Mouse (Mus musculus) neural tube, embryonic 14.5 days (tissue): Measurements from ENCODE around the gene Hist1h4a. TPM values are rescaled to one million over a fixed set of nuclear protein-coding genes. Genes with fewer than 3 reads are reported as not detected.
"Not testable (repeated sequence)": the region's sequence is repeated elsewhere in the genome, so short reads cannot be mapped to it uniquely, and the experiment has no call there.

ENCODE experiments used
- ATAC-seq: fragments of 200-750 bp; cut with Nextera tagmentation; 2 replicates; pipeline ENCODE4 v1.8.0; 2017; ENCODE audit warnings: low read depth, mild to moderate bottlenecking, moderate TSS enrichment, moderate library complexity
- H3K27ac ChIP-seq: fragments of 300-500 bp; sonication (generic); 2 replicates; pipeline ENCODE4 v1.5.1; 2014; ENCODE audit warnings: low read depth, mild to moderate bottlenecking, control low read depth, low read length, moderate library complexity, mixed read lengths
- H3K27me3 ChIP-seq: fragments of 300-500 bp; sonication (generic); 2 replicates; pipeline ENCODE4 v1.6.1; 2014; ENCODE audit warnings: low read length; ENCODE audit not compliant: control insufficient read depth, insufficient read depth
- H3K36me3 ChIP-seq: fragments of 300-500 bp; sonication (generic); 2 replicates; pipeline ENCODE4 v1.6.1; 2014; ENCODE audit warnings: low read length, mixed read lengths; ENCODE audit not compliant: control insufficient read depth, insufficient read depth
- H3K4me1 ChIP-seq: fragments of 300-500 bp; sonication (generic); 2 replicates; pipeline ENCODE4 v1.6.1; 2014; ENCODE audit warnings: low read length; ENCODE audit not compliant: control insufficient read depth, insufficient read depth
- H3K4me2 ChIP-seq: fragments of 300-500 bp; sonication (generic); 2 replicates; pipeline ENCODE4 v1.6.1; 2014; ENCODE audit warnings: mild to moderate bottlenecking, low read depth, low read length, control low read depth
- H3K4me3 ChIP-seq: fragments of 300-500 bp; sonication (generic); 2 replicates; pipeline ENCODE4 v1.5.1; 2014; ENCODE audit warnings: low read depth, low read length, control low read depth, mixed read lengths
- H3K9ac ChIP-seq: fragments of 300-500 bp; sonication (generic); replicated peaks from 2 replicates; pipeline ENCODE4 v1.6.1; 2014; ENCODE audit warnings: low read depth, mild to moderate bottlenecking, control low read depth, low read length, mixed read lengths
- H3K9me3 ChIP-seq: fragments of 300-500 bp; sonication (generic); 2 replicates; pipeline ENCODE4 v1.6.1; 2016; ENCODE audit warnings: low read length; ENCODE audit not compliant: control insufficient read depth
- WGBS: fragments of 180-500 bp; shearing (Covaris S2); extraction: QIAGEN DNeasy Blood & Tissue Kit; methylation state at CpG from one replicate; pipeline ENCODE4 v1.1.7; 2014; 5-methylcytosine and 5-hydroxymethylcytosine counted together
- microRNA-seq: library from miRNA; unstranded; fragments of <30 nt; microRNA quantifications from one replicate; pipeline ENCODE4, GENCODE M21; 2016
- polyA plus RNA-seq: library from polyadenylated mRNA; unstranded; fragments of >200 nt; fragmentation: Nextera tagmentation; extraction: Ambion mirVana; gene quantifications from 2 replicates; pipeline ENCODE4 v1.2.1, GENCODE M21; 2014

Hist1h4a gene
- polyA plus RNA-seq, 1 experiment from 2014 or later, result not detected

- no peak overlapping the region for H3K4me2 ChIP-seq
- no peaks in the 10 kb centered on the region for H3K27me3 ChIP-seq
- no peak overlapping the region for H3K4me3 ChIP-seq
- no peak for ATAC-seq
- H3K9ac ChIP-seq, result no peak overlapping the region
- no peaks in the 10 kb centered on the region for H3K36me3 ChIP-seq
- no peaks in the 10 kb centered on the region for H3K4me1 ChIP-seq
- no peak overlapping the region for H3K27ac ChIP-seq
- no peaks in the 10 kb centered on the region for H3K9me3 ChIP-seq
- 90% methylated on average over 18 of the region's 18 CpGs for WGBS
Measured at GRCm38 (mm10) chr13:23728472-23729191, 32.4 kb downstream of the Hist1h4a start.

GRCm38 (mm10) chr13:23725213-23725612 is 35.8 kb downstream of the Hist1h4a start:
- no peaks in the 10 kb centered on the region for H3K4me1 ChIP-seq
- H3K27me3 ChIP-seq, result no peaks in the 10 kb centered on the region
- 33% methylated on average over 1 of the region's 1 CpGs for WGBS
- no peak overlapping the region for H3K4me3 ChIP-seq
- H3K36me3 ChIP-seq, result no peaks in the 10 kb centered on the region
- no peak overlapping the region for H3K4me2 ChIP-seq
- H3K27ac ChIP-seq, result no peak overlapping the region
- H3K9ac ChIP-seq, result no peak overlapping the region
- H3K9me3 ChIP-seq, result no peaks in the 10 kb centered on the region
- ATAC-seq, result no peak

GRCm38 (mm10) chr13:23724239-23724638 is 36.8 kb downstream of the Hist1h4a start:
- H3K36me3 ChIP-seq, result no peaks in the 10 kb centered on the region
- no peaks in the 10 kb centered on the region for H3K4me1 ChIP-seq
- no peak overlapping the region for H3K27ac ChIP-seq
- no peaks in the 10 kb centered on the region for H3K9me3 ChIP-seq
- ATAC-seq, result no peak
- H3K9ac ChIP-seq, result no peak overlapping the region
- H3K27me3 ChIP-seq, result no peaks in the 10 kb centered on the region
- no peak overlapping the region for H3K4me3 ChIP-seq
- H3K4me2 ChIP-seq, result no peak overlapping the region
- 87% methylated on average over 4 of the region's 4 CpGs for WGBS

GRCm38 (mm10) chr13:23717593-23718245 is 43.3 kb downstream of the Hist1h4a start:
- not testable (repeated sequence) for H3K4me3 ChIP-seq, H3K9ac ChIP-seq
- 18% methylated on average over 2 of the region's 2 CpGs for WGBS

GRCm38 (mm10) chr13:23717176-23717575 is 43.9 kb downstream of the Hist1h4a start:
- Histone ChIP-seq H3K36me3 (no peaks in the 10 kb centered on the region), H3K4me3 (no peak overlapping the region), H3K9ac (no peak overlapping the region), H3K4me2 (no peak overlapping the region), H3K9me3 (no peaks in the 10 kb centered on the region), H3K4me1 (no peaks in the 10 kb centered on the region), H3K27ac (no peak overlapping the region), H3K27me3 (no peaks in the 10 kb centered on the region)
- WGBS, result 63% methylated on average over 11 of the region's 11 CpGs
- ATAC-seq, result no peak

More at GRCm38 (mm10) chr13:23717593-23718245, 43.3 kb downstream of the Hist1h4a start:
- not testable (repeated sequence) for H3K4me1 ChIP-seq, H3K4me2 ChIP-seq, H3K36me3 ChIP-seq, ATAC-seq, H3K27ac ChIP-seq, H3K27me3 ChIP-seq, H3K9me3 ChIP-seq

- no peaks in the 10 kb centered on the region for H3K9me3 ChIP-seq
- H3K9ac ChIP-seq, result no peak overlapping the region
- no peak overlapping the region for H3K27ac ChIP-seq
- H3K4me1 ChIP-seq, result no peaks in the 10 kb centered on the region
- no peak overlapping the region for H3K4me3 ChIP-seq
- H3K36me3 ChIP-seq, result no peaks in the 10 kb centered on the region
- H3K27me3 ChIP-seq, result no peaks in the 10 kb centered on the region
- 82% methylated on average over 5 of the region's 5 CpGs for WGBS
- ATAC-seq, result no peak
- no peak overlapping the region for H3K4me2 ChIP-seq
Measured at GRCm38 (mm10) chr13:23716261-23717042, 44.6 kb downstream of the Hist1h4a start.

Small RNA genes lying within 50 kb of the gene (microRNA-seq; reads per million reads assigned to microRNA genes)
- gene Gm44314, result not detected
- not detected for gene Gm44484

Other genes with a start within 250 kb of the Hist1h4a start
- 1.7 and 2.1 TPM in 2 replicates for gene Hist1h4h, start 230.2 kb downstream of the Hist1h4a start, polyA plus RNA-seq
- not detected in 2 replicates for gene Hist1h2af, start 227.3 kb downstream of the Hist1h4a start, polyA plus RNA-seq
- 0.72 TPM in 1 of 2 replicates, not detected in the other for gene Hist1h3g, start 225.8 kb downstream of the Hist1h4a start, polyA plus RNA-seq
- 0.33 TPM in 1 of 2 replicates, not detected in the other for gene Hist1h2bh, start 217.8 kb downstream of the Hist1h4a start, polyA plus RNA-seq
- gene Hist1h3f, start 217.2 kb downstream of the Hist1h4a start, polyA plus RNA-seq, result 0.52 TPM in 1 of 2 replicates, not detected in the other
- gene Hist1h4f, start 209.6 kb downstream of the Hist1h4a start, polyA plus RNA-seq, result not detected in 2 replicates
- 0.07 and 0.13 TPM in 2 replicates for gene Hist1h1d, start 208.0 kb downstream of the Hist1h4a start, polyA plus RNA-seq
- gene Hist1h3e, start 198.9 kb downstream of the Hist1h4a start, polyA plus RNA-seq, result 1.9 and 2.4 TPM in 2 replicates
- gene Hist1h2ae, start 190.0 kb downstream of the Hist1h4a start, polyA plus RNA-seq, result 11.7 and 12.9 TPM in 2 replicates
- gene Hist1h2bg, start 189.8 kb downstream of the Hist1h4a start, polyA plus RNA-seq, result 0.75 and 1.1 TPM in 2 replicates
- gene Hist1h2bf, start 187.0 kb downstream of the Hist1h4a start, polyA plus RNA-seq, result 0.94 TPM in 1 of 2 replicates, not detected in the other
- 1.1 TPM in 1 of 2 replicates, not detected in the other for gene Hist1h2ad, start 186.8 kb downstream of the Hist1h4a start, polyA plus RNA-seq
- 0.50 and 1.1 TPM in 2 replicates for gene Hist1h3d, start 185.5 kb downstream of the Hist1h4a start, polyA plus RNA-seq
- 23.6 and 25.2 TPM in 2 replicates for gene Hist1h4d, start 179.6 kb downstream of the Hist1h4a start, polyA plus RNA-seq
- gene Hist1h2be, start 140.1 kb downstream of the Hist1h4a start, polyA plus RNA-seq, result 1.1 and 1.3 TPM in 2 replicates
- gene Hist1h1e, start 138.7 kb downstream of the Hist1h4a start, polyA plus RNA-seq, result 3.3 and 4.3 TPM in 2 replicates
- 0.17 and 0.41 TPM in 2 replicates for gene Hist1h2ac, start 77.3 kb downstream of the Hist1h4a start, polyA plus RNA-seq
- 11.6 and 20.8 TPM in 2 replicates for gene Hist1h2bc, start 77.0 kb downstream of the Hist1h4a start, polyA plus RNA-seq
- not detected in 2 replicates for gene Hist1h1t, start 65.4 kb downstream of the Hist1h4a start, polyA plus RNA-seq
- gene Hist1h4c, start 62.8 kb downstream of the Hist1h4a start, polyA plus RNA-seq, result 2.1 and 3.5 TPM in 2 replicates
- gene Hfe, start 50.4 kb downstream of the Hist1h4a start, polyA plus RNA-seq, result 2.4 and 4.7 TPM in 2 replicates
- gene Hist1h1c, start 22.4 kb downstream of the Hist1h4a start, polyA plus RNA-seq, result 5.3 and 8.4 TPM in 2 replicates
- not detected in 2 replicates for gene Hist1h3c, start 15.6 kb downstream of the Hist1h4a start, polyA plus RNA-seq
- not detected in 2 replicates for gene Hist1h2bb, start 14.5 kb downstream of the Hist1h4a start, polyA plus RNA-seq
- 3.5 and 4.0 TPM in 2 replicates for gene Hist1h2ab, start 10.1 kb downstream of the Hist1h4a start, polyA plus RNA-seq
- 0.51 and 1.3 TPM in 2 replicates for gene Hist1h3b, start 9.0 kb downstream of the Hist1h4a start, polyA plus RNA-seq
- gene Hist1h4b, start 4.2 kb downstream of the Hist1h4a start, polyA plus RNA-seq, result 1.8 TPM in 1 of 2 replicates, not detected in the other
- 0.75 and 1.2 TPM in 2 replicates for gene Hist1h3a, start 1.2 kb upstream of the Hist1h4a start, polyA plus RNA-seq
- not detected in 2 replicates for gene Hist1h1a, start 2.4 kb upstream of the Hist1h4a start, polyA plus RNA-seq
- not detected in 2 replicates for gene Trim38, start 8.7 kb upstream of the Hist1h4a start, polyA plus RNA-seq
- not detected in 2 replicates for gene Slc17a2, start 45.8 kb upstream of the Hist1h4a start, polyA plus RNA-seq
- not detected in 2 replicates for gene Slc17a3, start 78.2 kb upstream of the Hist1h4a start, polyA plus RNA-seq
- not detected in 2 replicates for gene Slc17a1, start 106.5 kb upstream of the Hist1h4a start, polyA plus RNA-seq
- gene Slc17a4, start 153.8 kb upstream of the Hist1h4a start, polyA plus RNA-seq, result 0.08 and 0.19 TPM in 2 replicates
- gene Hist1h2ba, start 172.9 kb upstream of the Hist1h4a start, polyA plus RNA-seq, result not detected in 2 replicates
- not detected in 2 replicates for gene Hist1h2aa, start 173.2 kb upstream of the Hist1h4a start, polyA plus RNA-seq
- gene Scgn, start 230.0 kb upstream of the Hist1h4a start, polyA plus RNA-seq, result 0.88 and 0.99 TPM in 2 replicates